8 mouse cellular contexts compared by ENCODE assay signal in genomic region chr12:102758936-102759335, GRCm38 (mm10). TPM values are rescaled to one million over a fixed set of nuclear protein-coding genes. Genes with fewer than 3 reads are reported as not detected.
DNase-seq lines count a peak whose midpoint lies in the region; ATAC-seq and TF ChIP-seq lines count a peak whose summit lies in the region.

No protein-coding gene starts in this region.

- H3K4me1 ChIP-seq in ES-Bruce4 (ENCODE audit: control insufficient read depth, insufficient read depth, low read length), result no peaks in the 10 kb centered on the region
- H3K4me1 ChIP-seq in forebrain, postnatal 0 days (ENCODE audit: insufficient read depth), result peaks cover 20% of the 10 kb centered on the region
- H3K4me1 ChIP-seq in liver, embryonic 15.5 days (replicated peaks), result peaks cover 41% of the 10 kb centered on the region

- peak overlapping the region; percentile 85 for H3K4me3 ChIP-seq in ES-Bruce4 (ENCODE audit: low read depth, low read length)
- peak overlapping the region; percentile 71 for H3K4me3 ChIP-seq in forebrain, postnatal 0 days (ENCODE audit: low read depth, low read length)
- H3K4me3 ChIP-seq in liver, embryonic 15.5 days (replicated peaks), result peak overlapping the region; percentile 80

- H3K27ac ChIP-seq in ES-Bruce4 (ENCODE audit: insufficient read depth, low read length), result peak overlapping the region; percentile 99
- H3K27ac ChIP-seq in forebrain, postnatal 0 days (ENCODE audit: low read depth, low read length), result no peak overlapping the region
- peak overlapping the region; percentile 80; the same call in 1 of the 2 replicates for H3K27ac ChIP-seq in liver, embryonic 15.5 days (replicated peaks)

- TF ChIP-seq POLR2A in ES-Bruce4 (IDR thresholded peaks at IDR 0.05; ENCODE audit: insufficient read depth, low read length), result no peak

- 2% methylated on average over 5 of the region's 5 CpGs for WGBS in forebrain, postnatal 0 days
- 9% methylated on average over 5 of the region's 5 CpGs for whole genome bisulfite sequencing in liver, embryonic 15.5 days (ENCODE audit: insufficient replicate concordance)

- H3K36me3 ChIP-seq in ES-Bruce4 (ENCODE audit: control insufficient read depth, insufficient read depth, low read length, poor library complexity, severe bottlenecking), result peaks cover 22% of the 10 kb centered on the region
- 0 out of 2 replicates have a peak, but pooled peaks cover 7% of the 10 kb centered on the region for H3K36me3 ChIP-seq in forebrain, postnatal 0 days (ENCODE audit: insufficient read depth)
- H3K36me3 ChIP-seq in liver, embryonic 15.5 days (replicated peaks), result peaks cover 19% of the 10 kb centered on the region

- peak overlapping the region; percentile 60 for H3K9ac ChIP-seq in ES-Bruce4 (ENCODE audit: low read depth, poor library complexity, severe bottlenecking)
- H3K9ac ChIP-seq in forebrain, postnatal 0 days, result peak overlapping the region; percentile 75
- peak overlapping the region; percentile 80 for H3K9ac ChIP-seq in liver, embryonic 15.5 days

- intact Hi-C loops in gastrocnemius, postnatal 36 days (cut with DNase I), result loop anchor here (2.0 kb wide), 1 partner anchor 118 kb away; no protein-coding TSS in a partner anchor

- H3K9me3 ChIP-seq in ES-Bruce4 (replicated peaks; ENCODE audit: control insufficient read depth, insufficient read depth, low read length, poor library complexity, severe bottlenecking), result no peaks in the 10 kb centered on the region
- no peaks in the 10 kb centered on the region for H3K9me3 ChIP-seq in forebrain, postnatal 0 days (ENCODE audit: low read length)
- H3K9me3 ChIP-seq in liver, embryonic 15.5 days (replicated peaks), result no peaks in the 10 kb centered on the region

- TF ChIP-seq EP300 in ES-Bruce4 (IDR thresholded peaks at IDR 0.05; ENCODE audit: insufficient read depth, low read depth, low read length), result peak; percentile 94

- no peaks in the 10 kb centered on the region for H3K27me3 ChIP-seq in ES-Bruce4 (ENCODE audit: control insufficient read depth, insufficient read depth, low read length, poor library complexity, severe bottlenecking)
- H3K27me3 ChIP-seq in forebrain, postnatal 0 days (ENCODE audit: insufficient read depth, low read length), result no peaks in the 10 kb centered on the region
- H3K27me3 ChIP-seq in liver, embryonic 15.5 days, result no peaks in the 10 kb centered on the region

- ATAC-seq in forebrain, postnatal 0 days, result no peak
- ATAC-seq in liver, embryonic 15.5 days (ENCODE audit: insufficient read depth), result no peak

- peak; percentile 12 for DNase-seq in embryo, embryonic 11 days
- no peak for DNase-seq in embryo, embryonic 10 days (ENCODE audit: low spot score)
- no peak for DNase-seq in forebrain, postnatal 0 days
- DNase-seq in layer of hippocampus, adult 18-20 months (ENCODE audit: low spot score in 2 of 2), result no peak
- no peak for DNase-seq in urinary bladder, postnatal 10 days (ENCODE audit: low spot score)
- no peak for DNase-seq in gastrocnemius, postnatal 36 days

- no peak for TF ChIP-seq CTCF in ES-Bruce4 (IDR thresholded peaks at IDR 0.05; ENCODE audit: low read depth, low read length)
- no peak for TF ChIP-seq CTCF in forebrain, postnatal 0 days (IDR thresholded peaks at IDR 0.05; ENCODE audit: low read depth)

- H3K4me2 ChIP-seq in forebrain, postnatal 0 days (ENCODE audit: low read depth), result peak overlapping the region; percentile 82
- peak overlapping the region; percentile 83 for H3K4me2 ChIP-seq in liver, embryonic 15.5 days

RNA-seq across cellular contexts. Expression of gene Gm20604, which starts 0.5 kb away (rescaled TPM):
- 13.5 and 14.2 TPM in 2 replicates for polyA plus RNA-seq in ES-Bruce4 (2011; ENCODE audit: insufficient read depth, insufficient read length, low read depth, missing spikeins)
- 30.0 and 30.5 TPM in 2 replicates for total RNA-seq in forebrain, postnatal 0 days (2014; rRNA removed)
- 42.5 and 46.3 TPM in 2 replicates for polyA plus RNA-seq in forebrain, postnatal 0 days (2015; fragmentation: Nextera tagmentation; extraction: Ambion mirVana)
- polyA plus RNA-seq in liver, embryonic 15.5 days (2015; fragmentation: Nextera tagmentation; extraction: Ambion mirVana), result 7.1 and 7.2 TPM in 2 replicates
- 10 to 100 TPM; 12.6 to 15.5 TPM for total RNA-seq in layer of hippocampus, adult 18-20 months (2021)
- 1 to 10 TPM; 2.3 to 2.4 TPM for total RNA-seq in gastrocnemius, postnatal 36 days (2021)

RNA-seq across cellular contexts. Expression of gene Ubr7, which starts 1.2 kb away (rescaled TPM):
- polyA plus RNA-seq in ES-Bruce4 (2011; ENCODE audit: insufficient read depth, insufficient read length, low read depth, missing spikeins), result 93.1 and 97.5 TPM in 2 replicates
- total RNA-seq in forebrain, postnatal 0 days (2014; rRNA removed), result 53.9 and 59.1 TPM in 2 replicates
- polyA plus RNA-seq in forebrain, postnatal 0 days (2015; fragmentation: Nextera tagmentation; extraction: Ambion mirVana), result 25.6 and 26.1 TPM in 2 replicates
- 18.2 and 18.9 TPM in 2 replicates for polyA plus RNA-seq in liver, embryonic 15.5 days (2015; fragmentation: Nextera tagmentation; extraction: Ambion mirVana)
- total RNA-seq in layer of hippocampus, adult 18-20 months (2021), result 10 to 100 TPM; 31.6 to 32.5 TPM
- total RNA-seq in gastrocnemius, postnatal 36 days (2021), result 10 to 100 TPM; 11.9 to 15.1 TPM

RNA-seq across cellular contexts. Expression of gene Gon7, which starts 1.3 kb away (rescaled TPM):
- polyA plus RNA-seq in ES-Bruce4 (2011; ENCODE audit: insufficient read depth, insufficient read length, low read depth, missing spikeins), result 23.6 and 26.6 TPM in 2 replicates
- 27.1 and 27.7 TPM in 2 replicates for total RNA-seq in forebrain, postnatal 0 days (2014; rRNA removed)
- 36.1 and 41.7 TPM in 2 replicates for polyA plus RNA-seq in forebrain, postnatal 0 days (2015; fragmentation: Nextera tagmentation; extraction: Ambion mirVana)
- 12.7 and 12.8 TPM in 2 replicates for polyA plus RNA-seq in liver, embryonic 15.5 days (2015; fragmentation: Nextera tagmentation; extraction: Ambion mirVana)
- 10 to 100 TPM; 14.2 to 14.6 TPM for total RNA-seq in layer of hippocampus, adult 18-20 months (2021)
- total RNA-seq in gastrocnemius, postnatal 36 days (2021), result 1 to 10 TPM; 7.7 to 8.5 TPM

RNA-seq across cellular contexts. Expression of gene Gm28051, which starts 1.4 kb away (rescaled TPM):
- not detected in 2 replicates for polyA plus RNA-seq in ES-Bruce4 (2011; ENCODE audit: insufficient read depth, insufficient read length, low read depth, missing spikeins)
- total RNA-seq in forebrain, postnatal 0 days (2014; rRNA removed), result not detected in 2 replicates
- not detected in 2 replicates for polyA plus RNA-seq in forebrain, postnatal 0 days (2015; fragmentation: Nextera tagmentation; extraction: Ambion mirVana)
- not detected in 2 replicates for polyA plus RNA-seq in liver, embryonic 15.5 days (2015; fragmentation: Nextera tagmentation; extraction: Ambion mirVana)
- total RNA-seq in layer of hippocampus, adult 18-20 months (2021), result not detected
- total RNA-seq in gastrocnemius, postnatal 36 days (2021), result not detected

RNA-seq across cellular contexts. Expression of gene Tmem251, which starts 15.4 kb away (rescaled TPM):
- 6.3 TPM in 2 replicates for polyA plus RNA-seq in ES-Bruce4 (2011; ENCODE audit: insufficient read depth, insufficient read length, low read depth, missing spikeins)
- 5.7 and 6.0 TPM in 2 replicates for total RNA-seq in forebrain, postnatal 0 days (2014; rRNA removed)
- polyA plus RNA-seq in forebrain, postnatal 0 days (2015; fragmentation: Nextera tagmentation; extraction: Ambion mirVana), result 12.9 and 13.1 TPM in 2 replicates
- polyA plus RNA-seq in liver, embryonic 15.5 days (2015; fragmentation: Nextera tagmentation; extraction: Ambion mirVana), result 5.6 and 5.7 TPM in 2 replicates
- total RNA-seq in layer of hippocampus, adult 18-20 months (2021), result 1 to 10 TPM; 4.9 to 5.1 TPM
- total RNA-seq in gastrocnemius, postnatal 36 days (2021), result 1 to 10 TPM; 2.0 to 2.2 TPM
